Mouse (Mus musculus) MN1 (cell line): ENCODE results near the gene Ppp1r26.

Experiments used
- DNase-seq: peaks from one replicate; pipeline ENCODE4 v3.0.0-alpha.2; 2016; ENCODE audit warnings: low spot score

Ppp1r26 gene

GRCm38 (mm10) chr2:28498431-28498830, 51.8 kb downstream of the Ppp1r26 start:
- DNase-seq, result no peak

- no peak for DNase-seq
Measured at GRCm38 (mm10) chr2:28502987-28503386, 56.4 kb downstream of the Ppp1r26 start.

GRCm38 (mm10) chr2:28504676-28505075, 58.1 kb downstream of the Ppp1r26 start:
- DNase-seq, result no peak
